Mouse (Mus musculus) ES-Bruce4 (cell line): ENCODE measurements around the gene Slc32a1. TPM values are rescaled to one million over a fixed set of nuclear protein-coding genes. Genes with fewer than 3 reads are reported as not detected.

ENCODE experiments used
- H3K27ac ChIP-seq: 2 replicates; pipeline ENCODE4 v1.5.1; 2012; ENCODE audit warnings: low read length, inconsistent platforms; ENCODE audit not compliant: insufficient read depth
- H3K27me3 ChIP-seq: 2 replicates; pipeline ENCODE4 v1.6.1; 2012; ENCODE audit warnings: mild to moderate bottlenecking, low read length, inconsistent platforms; ENCODE audit not compliant: control insufficient read depth, poor library complexity, insufficient read depth, severe bottlenecking
- H3K36me3 ChIP-seq: 2 replicates; pipeline ENCODE4 v1.6.1; 2012; ENCODE audit warnings: inconsistent platforms, mild to moderate bottlenecking, low read length, moderate library complexity; ENCODE audit not compliant: control insufficient read depth, poor library complexity, insufficient read depth, severe bottlenecking
- H3K4me1 ChIP-seq: one replicate; pipeline ENCODE4 v1.8.1; 2011; ENCODE audit warnings: low read length; ENCODE audit not compliant: control insufficient read depth, insufficient read depth
- H3K4me3 ChIP-seq: 2 replicates; pipeline ENCODE4 v1.5.1; 2011; ENCODE audit warnings: low read depth, mild to moderate bottlenecking, low read length
- H3K9ac ChIP-seq: 2 replicates; pipeline ENCODE4 v1.6.1; 2012; ENCODE audit warnings: low read depth, mild to moderate bottlenecking, inconsistent platforms; ENCODE audit not compliant: poor library complexity, severe bottlenecking
- H3K9me3 ChIP-seq: replicated peaks from 2 replicates; pipeline ENCODE4 v1.6.1; 2012; ENCODE audit warnings: mild to moderate bottlenecking, low read length, inconsistent platforms; ENCODE audit not compliant: control insufficient read depth, poor library complexity, insufficient read depth, severe bottlenecking
- CTCF ChIP-seq: IDR thresholded peaks from one replicate; pipeline ENCODE4 v1.8.1; 2011; ENCODE audit warnings: low read depth, low read length
- EP300 ChIP-seq: IDR thresholded peaks from 2 replicates; pipeline ENCODE4 v1.6.1; 2011; ENCODE audit warnings: low read depth, low read length; ENCODE audit not compliant: insufficient read depth
- POLR2A ChIP-seq: IDR thresholded peaks from one replicate; pipeline ENCODE4 v1.8.1; 2011; ENCODE audit warnings: low read length; ENCODE audit not compliant: insufficient read depth
- polyA plus RNA-seq: library from polyadenylated mRNA; stranded (reverse); fragments of >200 nt; gene quantifications from 2 replicates; pipeline ENCODE4 v1.2.4, GENCODE M21; 2011; ENCODE audit warnings: low read depth; ENCODE audit not compliant: missing spikeins, insufficient read depth, insufficient read length

Slc32a1 gene
- polyA plus RNA-seq, 1 experiment = not detected

DNA sequence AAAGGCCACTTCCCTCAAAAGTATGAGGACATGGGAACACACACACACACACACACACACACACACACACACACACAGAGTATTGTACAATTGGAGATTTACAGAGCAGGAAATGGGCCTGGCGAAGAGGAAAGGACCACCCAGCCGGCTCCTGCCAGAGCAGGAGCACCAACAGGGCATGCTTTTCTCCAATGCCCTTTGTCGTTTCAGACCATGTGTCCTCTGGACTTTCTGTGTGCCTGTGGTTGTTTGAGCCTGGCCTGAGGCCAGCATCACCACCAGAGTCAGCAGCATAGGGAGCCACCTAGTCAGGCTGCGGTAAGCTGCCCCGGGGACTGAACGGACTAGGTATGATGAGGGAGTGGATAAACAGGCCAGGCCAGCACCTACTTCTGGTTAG is 48.3 kb downstream of the Slc32a1 start:
- Histone ChIP-seq H3K9me3 (no peaks in the 10 kb centered on the region), H3K36me3 (no peaks in the 10 kb centered on the region), H3K27ac (no peak overlapping the region), H3K4me1 (no peaks in the 10 kb centered on the region), H3K27me3 (no peaks in the 10 kb centered on the region), H3K4me3 (no peak overlapping the region), H3K9ac (no peak overlapping the region)
- TF ChIP-seq POLR2A (no peak), CTCF (no peak), EP300 (no peak)

DNA sequence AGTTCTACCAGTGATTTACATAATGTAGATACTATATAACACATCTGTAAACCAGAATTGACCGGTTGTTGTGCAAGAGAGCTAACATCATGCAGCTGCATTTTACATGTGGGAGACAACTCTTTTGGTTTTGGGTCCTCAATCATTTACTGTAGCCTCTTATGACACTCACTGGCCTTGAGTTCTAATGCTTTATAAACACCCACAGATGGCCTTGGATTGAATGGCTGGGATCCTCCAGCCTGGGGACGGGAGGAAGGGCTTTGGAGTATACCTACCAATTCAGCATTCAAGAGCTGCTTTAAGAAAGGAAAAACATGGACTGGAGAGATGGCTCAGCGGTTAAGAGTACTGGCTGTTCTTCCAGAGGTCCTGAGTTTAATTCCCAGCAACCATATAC is 48.8 kb downstream of the Slc32a1 start:
- Histone ChIP-seq H3K4me3 (no peak overlapping the region), H3K27ac (no peak overlapping the region), H3K36me3 (no peaks in the 10 kb centered on the region), H3K9ac (no peak overlapping the region), H3K9me3 (no peaks in the 10 kb centered on the region), H3K27me3 (no peaks in the 10 kb centered on the region), H3K4me1 (no peaks in the 10 kb centered on the region)
- TF ChIP-seq CTCF = no peak
- TF ChIP-seq POLR2A = no peak
- no peak for TF ChIP-seq EP300

DNA sequence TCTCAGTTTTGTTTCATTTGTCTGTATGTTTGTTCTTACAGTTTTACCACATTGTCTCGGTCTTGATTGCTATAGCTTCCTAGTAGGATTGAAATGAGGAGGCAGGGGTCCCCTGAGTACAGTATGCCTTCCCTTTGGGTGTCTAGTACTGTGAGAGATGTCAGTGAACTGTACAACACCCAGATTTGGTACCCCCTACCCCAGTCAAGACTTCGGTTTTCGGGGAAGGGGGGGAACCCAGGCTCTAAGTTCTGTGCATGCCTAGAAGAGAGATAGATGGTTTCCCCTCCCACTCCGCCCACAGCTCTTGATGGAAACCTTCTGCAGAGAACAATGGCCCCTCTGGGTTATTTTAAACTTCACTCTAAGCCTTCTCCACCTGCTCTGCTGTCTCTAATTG is 54.5 kb downstream of the Slc32a1 start, which contains the start of gene Ppp1r16b:
Gene Ppp1r16b, plus strand, starts transcription at position 301 of the 400 bp plus-strand sequence.
- H3K4me1 ChIP-seq = peaks cover 1% of the 10 kb centered on the region
- H3K27ac ChIP-seq = no peak within 1 kb of the TSS
- no peaks in the 10 kb centered on the region for H3K9me3 ChIP-seq
- H3K4me3 ChIP-seq = no peak within 1 kb of the TSS
- peaks cover 8% of the 10 kb centered on the region; the same call in 1 of the 2 replicates for H3K27me3 ChIP-seq
- H3K36me3 ChIP-seq = no peaks in the 10 kb centered on the region
- no peak for TF ChIP-seq CTCF
- no peak for TF ChIP-seq POLR2A
- no peak for TF ChIP-seq EP300
- H3K9ac ChIP-seq = no peak within 1 kb of the TSS

Other genes starting within 250 kb of the Slc32a1 start
- gene Snhg11, start 235.1 kb upstream of the Slc32a1 start, polyA plus RNA-seq = 39.8 and 41.0 TPM in 2 replicates
- 54.6 and 57.7 TPM in 2 replicates for gene Ralgapb, start 200.9 kb upstream of the Slc32a1 start, polyA plus RNA-seq
- not detected in 2 replicates for gene Adig, start 108.2 kb upstream of the Slc32a1 start, polyA plus RNA-seq
- gene Arhgap40, start 98.0 kb upstream of the Slc32a1 start, polyA plus RNA-seq = not detected in 2 replicates
- gene Actr5, start 14.1 kb downstream of the Slc32a1 start, polyA plus RNA-seq = 12.5 and 12.8 TPM in 2 replicates
- gene Ppp1r16b, start 54.6 kb downstream of the Slc32a1 start, polyA plus RNA-seq = 3.2 and 3.7 TPM in 2 replicates
- 22.4 and 24.7 TPM in 2 replicates for gene Fam83d, start 157.3 kb downstream of the Slc32a1 start, polyA plus RNA-seq
- gene Dhx35, start 184.0 kb downstream of the Slc32a1 start, polyA plus RNA-seq = 55.5 and 62.7 TPM in 2 replicates